Mouse (Mus musculus): ENCODE results near the gene Zcwpw1.
"Not testable (repeated sequence)": the region's sequence is repeated elsewhere in the genome, so short reads cannot be mapped to it uniquely, and the experiment has no call there.

The Zcwpw1 gene

GRCm38 (mm10) chr5:137787151-137787928 lies at the start of gene Zcwpw1, which contains the start of gene Mepce:
Gene Zcwpw1, plus strand, starts transcription at chr5:137787798.
Gene Mepce, minus strand, starts transcription at chr5:137787655.
- DNase-seq (ENCODE audit: low read depth) = peak; percentile 98

GRCm38 (mm10) chr5:137738516-137738915 lies 49.1 kb upstream of the Zcwpw1 start:
- peak; percentile 67 for DNase-seq (ENCODE audit: low read depth)

- no peak for DNase-seq (ENCODE audit: low read depth)
These were observed 48.1 kb upstream of the Zcwpw1 start for GRCm38 (mm10) chr5:137739471-137739870.

- no peak for DNase-seq (ENCODE audit: low read depth)
These were observed 47.1 kb upstream of the Zcwpw1 start for GRCm38 (mm10) chr5:137740506-137740905.

GRCm38 (mm10) chr5:137741023-137741931 lies 46.3 kb upstream of the Zcwpw1 start, which contains the start of gene Nyap1:
Gene Nyap1, minus strand, starts transcription at chr5:137741607.
- DNase-seq (ENCODE audit: low read depth) = peak; percentile 71

- no peak for DNase-seq (ENCODE audit: low read depth)
These were observed 45.5 kb upstream of the Zcwpw1 start for GRCm38 (mm10) chr5:137742048-137742447.

- no peak for DNase-seq (ENCODE audit: low read depth)
These were observed 44.8 kb upstream of the Zcwpw1 start for GRCm38 (mm10) chr5:137742836-137743235.

- DNase-seq (ENCODE audit: low read depth) = no peak
These were observed 43.4 kb upstream of the Zcwpw1 start for GRCm38 (mm10) chr5:137744197-137744596.

GRCm38 (mm10) chr5:137745214-137746171 lies 42.1 kb upstream of the Zcwpw1 start, which contains the start of gene Tsc22d4:
Gene Tsc22d4, plus strand, starts transcription at chr5:137745730.
- DNase-seq (ENCODE audit: low read depth) = peak; percentile 98

GRCm38 (mm10) chr5:137746282-137746850 lies 41.2 kb upstream of the Zcwpw1 start:
- peak; percentile 81 for DNase-seq (ENCODE audit: low read depth)

- DNase-seq (ENCODE audit: low read depth) = no peak
These were observed 40.7 kb upstream of the Zcwpw1 start for GRCm38 (mm10) chr5:137746851-137747325.

GRCm38 (mm10) chr5:137747326-137747961 lies 40.2 kb upstream of the Zcwpw1 start:
- DNase-seq (ENCODE audit: low read depth) = peak; percentile 70

GRCm38 (mm10) chr5:137748130-137748770 lies 39.3 kb upstream of the Zcwpw1 start:
- peak; percentile 87 for DNase-seq (ENCODE audit: low read depth)

- peak; percentile 83 for DNase-seq (ENCODE audit: low read depth)
These were observed 38.3 kb upstream of the Zcwpw1 start for GRCm38 (mm10) chr5:137749196-137749836.

GRCm38 (mm10) chr5:137750212-137750611 lies 37.4 kb upstream of the Zcwpw1 start:
- DNase-seq (ENCODE audit: low read depth) = not testable (repeated sequence)

- no peak for DNase-seq (ENCODE audit: low read depth)
These were observed 36.2 kb upstream of the Zcwpw1 start for GRCm38 (mm10) chr5:137751221-137751887.

- DNase-seq (ENCODE audit: low read depth) = no peak
These were observed 35.6 kb upstream of the Zcwpw1 start for GRCm38 (mm10) chr5:137751988-137752387.

- no peak for DNase-seq (ENCODE audit: low read depth)
These were observed 34.3 kb upstream of the Zcwpw1 start for GRCm38 (mm10) chr5:137753111-137753832.

Measured in 416B (cell line).